Mouse (Mus musculus) thymus, adult 2 months (tissue): ENCODE data around the gene Oscp1. TPM values are rescaled to one million over a fixed set of nuclear protein-coding genes. Genes with fewer than 3 reads are reported as not detected.

Source experiments
- DNase-seq: peaks from one replicate; pipeline ENCODE4 v3.0.0; 2021
- H3K27ac ChIP-seq: fragments of 200-500 bp; 2 replicates; pipeline ENCODE4 v1.5.1; 2012; ENCODE audit warnings: low read length, control low read depth; ENCODE audit not compliant: control insufficient read depth, insufficient read depth
- H3K27me3 ChIP-seq: fragments of 200-500 bp; 2 replicates; pipeline ENCODE4 v1.6.1; 2012; ENCODE audit warnings: mild to moderate bottlenecking, low read length, moderate library complexity, mixed read lengths; ENCODE audit not compliant: control insufficient read depth, insufficient read depth
- H3K36me3 ChIP-seq: fragments of 200-500 bp; 2 replicates; pipeline ENCODE4 v1.6.1; 2012; ENCODE audit warnings: mild to moderate bottlenecking, low read length, moderate library complexity; ENCODE audit not compliant: control insufficient read depth, insufficient read depth
- H3K4me1 ChIP-seq: fragments of 200-500 bp; replicated peaks from 2 replicates; pipeline ENCODE4 v1.6.1; 2012; ENCODE audit warnings: low read length; ENCODE audit not compliant: control insufficient read depth, insufficient read depth
- H3K4me3 ChIP-seq: fragments of 200-500 bp; 2 replicates; pipeline ENCODE4 v1.5.1; 2012; ENCODE audit warnings: mild to moderate bottlenecking, low read length, control low read depth, moderate library complexity; ENCODE audit not compliant: control insufficient read depth, insufficient read depth
- CTCF ChIP-seq: fragments of 200-500 bp; IDR thresholded peaks from 2 replicates; pipeline ENCODE4 v1.5.1; 2012; ENCODE audit warnings: mild to moderate bottlenecking, control low read depth, low read length, moderate library complexity, borderline replicate concordance; ENCODE audit not compliant: control insufficient read depth, poor library complexity, insufficient read depth; ENCODE audit errors: extremely low read depth
- POLR2A ChIP-seq: fragments of 200-500 bp; IDR thresholded peaks from 2 replicates; pipeline ENCODE4 v1.6.1; 2012; ENCODE audit warnings: mild to moderate bottlenecking, low read length, control low read depth, moderate library complexity; ENCODE audit not compliant: control insufficient read depth, poor library complexity, insufficient read depth; ENCODE audit errors: extremely low read depth
- WGBS: fragments of 180-500 bp; shearing (Covaris S2); methylation state at CpG from one replicate; pipeline ENCODE4 v1.1.7; 2018; 5-methylcytosine and 5-hydroxymethylcytosine counted together
- polyA plus RNA-seq: library from polyadenylated mRNA; depleted of rRNA; stranded (reverse); fragments of >200 nt; gene quantifications from 2 replicates; pipeline ENCODE4 v1.2.3, GENCODE M21; 2012

Oscp1 gene
- polyA plus RNA-seq, 1 experiment = 1.1 TPM

GRCm38 (mm10) chr4:126096464-126097111 lies 38.2 kb downstream of the Oscp1 start, which contains the start of gene Lsm10:
Gene Lsm10, plus strand, starts transcription at chr4:126096623.
- H3K4me1 ChIP-seq = peaks cover 11% of the 10 kb centered on the region
- TF ChIP-seq CTCF (peak; percentile 36; the same call in 1 of the 2 replicates), POLR2A (peak; percentile 92)
- DNase-seq = peak; percentile 95
- no peaks in the 10 kb centered on the region for H3K27me3 ChIP-seq
- peak within 1 kb of the TSS; percentile 91 for H3K4me3 ChIP-seq
- H3K27ac ChIP-seq = peak within 1 kb of the TSS; percentile 52
- 1% methylated on average over 37 of the region's 37 CpGs for WGBS
- no peaks in the 10 kb centered on the region for H3K36me3 ChIP-seq

DNA sequence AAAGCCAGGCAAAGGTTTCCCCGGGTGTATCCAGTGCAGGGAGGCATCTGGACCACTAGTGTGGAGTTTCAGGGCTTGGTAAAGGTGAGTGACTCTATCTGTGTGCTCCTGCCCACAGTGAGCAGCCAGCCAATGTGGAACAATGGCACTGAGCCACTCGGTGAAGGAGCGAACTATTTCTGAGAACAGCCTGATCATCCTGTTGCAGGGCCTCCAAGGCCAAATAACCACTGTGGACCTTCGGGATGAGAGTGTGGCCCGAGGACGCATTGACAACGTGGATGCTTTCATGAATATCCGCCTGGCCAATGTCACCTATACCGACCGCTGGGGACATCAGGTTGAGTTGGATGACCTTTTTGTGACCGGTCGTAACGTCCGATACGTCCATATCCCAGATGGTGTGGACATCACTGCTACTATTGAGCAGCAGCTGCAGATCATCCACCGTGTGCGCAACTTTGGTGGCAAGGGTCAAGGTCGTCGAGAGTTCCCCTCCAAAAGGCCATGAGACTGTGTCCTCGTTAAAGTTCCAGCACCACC lies 39.4 kb downstream of the Oscp1 start:
- 96% methylated on average over 20 of the region's 20 CpGs for WGBS
- TF ChIP-seq CTCF (0 out of 2 replicates have a peak, but pooled peaks have one; percentile 8), POLR2A (no peak)
- DNase-seq = no peak
- no peaks in the 10 kb centered on the region for H3K27me3 ChIP-seq
- H3K4me3 ChIP-seq = no peak overlapping the region
- no peak overlapping the region for H3K27ac ChIP-seq
- peaks cover 8% of the 10 kb centered on the region for H3K4me1 ChIP-seq
- no peaks in the 10 kb centered on the region for H3K36me3 ChIP-seq

DNA sequence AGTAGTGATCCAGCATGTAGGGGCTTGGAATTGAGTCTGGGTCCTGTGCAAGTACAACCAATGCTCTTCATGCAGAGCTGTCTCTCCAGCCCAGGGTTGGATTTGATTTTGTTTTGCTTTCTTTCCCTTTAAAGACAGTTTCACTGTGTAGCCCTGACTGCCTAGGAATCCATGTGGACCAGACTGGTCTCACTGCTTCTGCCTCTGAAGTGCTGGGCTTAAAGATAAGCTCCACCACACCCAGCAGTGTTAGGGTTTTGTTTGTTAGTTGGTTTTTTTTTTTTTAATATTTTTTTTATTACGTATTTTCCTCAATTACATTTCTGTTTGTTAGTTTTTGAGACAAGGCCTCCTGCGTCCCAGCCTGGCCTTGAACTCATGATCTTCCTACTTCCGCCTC lies 41.0 kb downstream of the Oscp1 start:
- WGBS = 98% methylated on average over 3 of the region's 3 CpGs
- H3K4me3 ChIP-seq = no peak overlapping the region
- DNase-seq = no peak
- H3K4me1 ChIP-seq = peaks cover 16% of the 10 kb centered on the region
- no peaks in the 10 kb centered on the region for H3K27me3 ChIP-seq
- H3K36me3 ChIP-seq = no peaks in the 10 kb centered on the region
- no peak overlapping the region for H3K27ac ChIP-seq
- no peak for TF ChIP-seq CTCF
- TF ChIP-seq POLR2A = no peak

- no peak for DNase-seq
- Histone ChIP-seq H3K4me1 (peaks cover 20% of the 10 kb centered on the region), H3K4me3 (no peak overlapping the region), H3K36me3 (no peaks in the 10 kb centered on the region), H3K27ac (no peak overlapping the region), H3K27me3 (no peaks in the 10 kb centered on the region)
- 95% methylated on average over 3 of the region's 3 CpGs for WGBS
- no peak for TF ChIP-seq CTCF
- no peak for TF ChIP-seq POLR2A
Measured at GRCm38 (mm10) chr4:126100764-126101163, 42.4 kb downstream of the Oscp1 start.

- Histone ChIP-seq H3K36me3 (no peaks in the 10 kb centered on the region), H3K27ac (no peak overlapping the region), H3K4me1 (peaks cover 16% of the 10 kb centered on the region), H3K4me3 (no peak overlapping the region), H3K27me3 (no peaks in the 10 kb centered on the region)
- no peak for TF ChIP-seq CTCF
- DNase-seq = no peak
- WGBS = 81% methylated on average over 7 of the region's 7 CpGs
Measured at GRCm38 (mm10) chr4:126102061-126102841, 43.9 kb downstream of the Oscp1 start.

GRCm38 (mm10) chr4:126103057-126103581 lies 44.8 kb downstream of the Oscp1 start:
- H3K27me3 ChIP-seq = no peaks in the 10 kb centered on the region
- TF ChIP-seq POLR2A = no peak
- no peak for TF ChIP-seq CTCF
- no peaks in the 10 kb centered on the region for H3K36me3 ChIP-seq
- peak overlapping the region; percentile 33; the same call in 1 of the 2 replicates for H3K27ac ChIP-seq
- DNase-seq = peak; percentile 54
- peaks cover 12% of the 10 kb centered on the region for H3K4me1 ChIP-seq
- peak overlapping the region; percentile 47 for H3K4me3 ChIP-seq
- WGBS = 2% methylated on average over 15 of the region's 15 CpGs
